Mouse (Mus musculus) midbrain, postnatal 0 days (tissue): Measurements from ENCODE around the gene Cse1l. TPM values are rescaled to one million over a fixed set of nuclear protein-coding genes. Genes with fewer than 3 reads are reported as not detected.
A peak's percentile ranks its signal among the peaks of the same experiment; 100 is the strongest.

Source experiments
- ATAC-seq: fragments of 200-750 bp; cut with Nextera tagmentation; 2 replicates; pipeline ENCODE4 v1.8.0; 2017; ENCODE audit warnings: moderate number of reproducible peaks, mild to moderate bottlenecking, moderate TSS enrichment, moderate library complexity; ENCODE audit not compliant: low FRiP score
- DNase-seq: peaks from one replicate; pipeline ENCODE4 v3.0.0-alpha.2; 2015; ENCODE audit warnings: low spot score
- H3K27ac ChIP-seq: fragments of 300-500 bp; sonication (generic); 2 replicates; pipeline ENCODE4 v1.5.1; 2014; ENCODE audit warnings: low read depth, mild to moderate bottlenecking, low read length, mixed read lengths
- H3K27me3 ChIP-seq: fragments of 300-500 bp; sonication (generic); 2 replicates; pipeline ENCODE4 v1.6.1; 2014; ENCODE audit warnings: low read length, control low read depth, mixed read lengths; ENCODE audit not compliant: insufficient read depth
- H3K36me3 ChIP-seq: fragments of 300-500 bp; sonication (generic); 2 replicates; pipeline ENCODE4 v1.6.1; 2014; ENCODE audit warnings: low read length, control low read depth, mixed read lengths; ENCODE audit not compliant: insufficient read depth
- H3K4me1 ChIP-seq: fragments of 300-500 bp; sonication (generic); 2 replicates; pipeline ENCODE4 v1.6.1; 2014; ENCODE audit warnings: mild to moderate bottlenecking, control low read depth, antibody characterized with exemption, low read length, mixed read lengths; ENCODE audit not compliant: insufficient read depth
- H3K4me2 ChIP-seq: fragments of 300-500 bp; sonication (generic); 2 replicates; pipeline ENCODE4 v1.6.1; 2014; ENCODE audit warnings: low read depth, mild to moderate bottlenecking, low read length, mixed read lengths; ENCODE audit not compliant: poor library complexity, severe bottlenecking
- H3K4me3 ChIP-seq: fragments of 300-500 bp; sonication (generic); 2 replicates; pipeline ENCODE4 v1.5.1; 2014; ENCODE audit warnings: low read depth, mild to moderate bottlenecking, low read length, moderate library complexity
- H3K9ac ChIP-seq: fragments of 300-500 bp; sonication (generic); replicated peaks from 2 replicates; pipeline ENCODE4 v1.6.1; 2014; ENCODE audit warnings: mild to moderate bottlenecking, low read length, moderate library complexity, mixed read lengths; ENCODE audit not compliant: poor library complexity, severe bottlenecking
- H3K9me3 ChIP-seq: fragments of 300-500 bp; sonication (generic); 2 replicates; pipeline ENCODE4 v1.6.1; 2016; ENCODE audit warnings: low read length, control low read depth
- CTCF ChIP-seq: IDR thresholded peaks from 2 replicates; pipeline ENCODE4 v1.5.1; 2016; ENCODE audit warnings: antibody characterized with exemption, mild to moderate bottlenecking
- WGBS: fragments of 180-500 bp; shearing (Covaris S2); extraction: QIAGEN DNeasy Blood & Tissue Kit; methylation state at CpG from one replicate; pipeline ENCODE4 v1.1.7; 2014; 5-methylcytosine and 5-hydroxymethylcytosine counted together
- polyA plus RNA-seq: library from polyadenylated mRNA; unstranded; fragments of >200 nt; fragmentation: Nextera tagmentation; extraction: Ambion mirVana; gene quantifications from 2 replicates; pipeline ENCODE4 v1.2.1, GENCODE M21; 2015
- total RNA-seq: library from RNA; depleted of rRNA; stranded (reverse); fragments of >200 nt; gene quantifications from 2 replicates; pipeline ENCODE4 v1.2.3, GENCODE M21; 2014; rRNA removed

The Cse1l gene
- total and polyA plus RNA-seq, 2 experiments from 2014 or later = 69.7 to 88.7 TPM

- Histone ChIP-seq H3K36me3 (no peaks in the 10 kb centered on the region), H3K4me3 (no peak overlapping the region), H3K27me3 (no peaks in the 10 kb centered on the region), H3K4me1 (no peaks in the 10 kb centered on the region), H3K9me3 (no peaks in the 10 kb centered on the region), H3K4me2 (no peak overlapping the region), H3K9ac (no peak overlapping the region), H3K27ac (no peak overlapping the region)
- DNase-seq (no peak), ATAC-seq (no peak)
- 85% methylated on average over 4 of the region's 4 CpGs for whole genome bisulfite sequencing
- TF ChIP-seq CTCF = no peak
Measured at GRCm38 (mm10) chr2:166983351-166983894, 77.6 kb downstream of the Cse1l start.

- no peaks in the 10 kb centered on the region for H3K36me3 ChIP-seq
- no peak overlapping the region for H3K27ac ChIP-seq
- DNase-seq (no peak), ATAC-seq (no peak)
- peaks cover 4% of the 10 kb centered on the region; the same call in 1 of the 2 replicates for H3K4me1 ChIP-seq
- no peak for TF ChIP-seq CTCF
- no peak overlapping the region for H3K4me2 ChIP-seq
- 84% methylated on average over 7 of the region's 7 CpGs for WGBS
- H3K4me3 ChIP-seq = no peak overlapping the region
- no peaks in the 10 kb centered on the region for H3K27me3 ChIP-seq
- no peak overlapping the region for H3K9ac ChIP-seq
- no peaks in the 10 kb centered on the region for H3K9me3 ChIP-seq
Measured at GRCm38 (mm10) chr2:166990861-166991260, 85.0 kb downstream of the Cse1l start.

GRCm38 (mm10) chr2:166991945-166992344 is 86.1 kb downstream of the Cse1l start:
- no peak for TF ChIP-seq CTCF
- ATAC-seq (no peak), DNase-seq (no peak)
- Histone ChIP-seq H3K4me3 (no peak overlapping the region), H3K9ac (no peak overlapping the region), H3K27me3 (no peaks in the 10 kb centered on the region), H3K36me3 (no peaks in the 10 kb centered on the region), H3K4me2 (no peak overlapping the region), H3K4me1 (peaks cover 4% of the 10 kb centered on the region; the same call in 1 of the 2 replicates), H3K27ac (no peak overlapping the region), H3K9me3 (no peaks in the 10 kb centered on the region)

- 3% methylated on average over 28 of the region's 28 CpGs for WGBS
- Histone ChIP-seq H3K4me1 (peaks cover 4% of the 10 kb centered on the region; the same call in 1 of the 2 replicates), H3K9ac (peak overlapping the region; percentile 99), H3K27me3 (no peaks in the 10 kb centered on the region), H3K4me3 (peak overlapping the region; percentile 96), H3K36me3 (no peaks in the 10 kb centered on the region), H3K9me3 (no peaks in the 10 kb centered on the region), H3K4me2 (peak overlapping the region; percentile 58), H3K27ac (peak overlapping the region; percentile 96)
- no peak for TF ChIP-seq CTCF
- ATAC-seq (peak; percentile 29; the same call in 1 of the 2 replicates), DNase-seq (peak; percentile 43)
Measured at GRCm38 (mm10) chr2:166995021-166995795, 89.4 kb downstream of the Cse1l start.

Other genes with a start within 250 kb of the Cse1l start
- 37.1 and 53.8 TPM in 2 replicates for gene Prex1, start 192.2 kb upstream of the Cse1l start, total RNA-seq
- gene Prex1, start 192.2 kb upstream of the Cse1l start, polyA plus RNA-seq = 17.4 and 18.0 TPM in 2 replicates
- gene Trp53rkb, start 113.5 kb upstream of the Cse1l start, total RNA-seq = 16.8 and 17.2 TPM in 2 replicates
- gene Trp53rkb, start 113.5 kb upstream of the Cse1l start, polyA plus RNA-seq = 7.5 and 8.5 TPM in 2 replicates
- gene Arfgef2, start 100.5 kb upstream of the Cse1l start, total RNA-seq = 26.3 and 27.8 TPM in 2 replicates
- 3.1 and 3.4 TPM in 2 replicates for gene Arfgef2, start 100.5 kb upstream of the Cse1l start, polyA plus RNA-seq
- gene Stau1, start 90.3 kb downstream of the Cse1l start, total RNA-seq = 35.3 and 41.4 TPM in 2 replicates
- gene Stau1, start 90.3 kb downstream of the Cse1l start, polyA plus RNA-seq = 88.5 and 96.8 TPM in 2 replicates
- 29.5 and 34.0 TPM in 2 replicates for gene Ddx27, start 109.2 kb downstream of the Cse1l start, total RNA-seq
- 38.2 and 38.6 TPM in 2 replicates for gene Ddx27, start 109.2 kb downstream of the Cse1l start, polyA plus RNA-seq
- gene Znfx1, start 157.0 kb downstream of the Cse1l start, total RNA-seq = 28.4 and 32.2 TPM in 2 replicates
- 4.7 and 6.0 TPM in 2 replicates for gene Znfx1, start 157.0 kb downstream of the Cse1l start, polyA plus RNA-seq